Mouse (Mus musculus): ENCODE measurements around the gene Loxl1. TPM values are rescaled to one million over a fixed set of nuclear protein-coding genes. Genes with fewer than 3 reads are reported as not detected.
A peak's percentile ranks its signal among the peaks of the same experiment; 100 is the strongest.

Gene Loxl1
- polyA plus RNA-seq, 2 experiments, result 0.80 to 1.2 TPM

DNA sequence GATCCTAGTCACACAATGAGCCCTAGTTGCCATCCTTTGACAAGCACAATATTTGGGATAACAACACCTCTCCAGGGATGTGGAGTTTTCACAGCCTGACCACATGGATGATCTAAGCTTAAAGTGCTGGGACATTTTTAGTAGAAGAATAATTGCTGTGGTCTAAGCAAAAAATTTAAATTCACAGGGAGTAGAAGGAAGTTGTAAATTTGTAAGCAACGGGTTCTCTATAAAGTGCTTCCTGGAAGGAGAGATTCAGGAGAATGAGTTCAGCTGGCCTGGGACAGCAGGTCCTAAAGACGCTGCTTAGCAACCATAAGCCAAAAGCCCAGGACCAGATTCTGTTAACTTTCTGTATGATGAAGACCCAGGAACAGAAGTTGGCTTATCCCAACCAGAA, 23.1 kb downstream of the Loxl1 start:
- ATAC-seq (ENCODE audit: insufficient read depth) (no peak), DNase-seq (ENCODE audit: low read depth in 3 of 3, low spot score in 3 of 3) (no peak)
- Histone ChIP-seq H3K27me3 (ENCODE audit: control insufficient read depth, insufficient read depth, low read length) (no peaks in the 10 kb centered on the region), H3K36me3 (replicated peaks; ENCODE audit: control insufficient read depth, insufficient read depth, low read depth) (no peaks in the 10 kb centered on the region), H3K4me2 (ENCODE audit: low read depth) (no peak overlapping the region), H3K9me3 (ENCODE audit: control insufficient read depth, low read length) (no peaks in the 10 kb centered on the region), H3K4me1 (replicated peaks; ENCODE audit: control insufficient read depth in 2 of 2, insufficient read depth in 2 of 2, low read length in 1 of 2) (no peaks in the 10 kb centered on the region), H3K27ac (no peak overlapping the region), H3K4me3 (ENCODE audit: insufficient read depth in 1 of 2, low read depth in 2 of 2, low read length in 2 of 2) (no peak overlapping the region), H3K9ac (replicated peaks) (no peak overlapping the region)
- no peak for TF ChIP-seq CTCF (IDR thresholded peaks at IDR 0.05; ENCODE audit: low read depth)
- TF ChIP-seq EP300 (IDR thresholded peaks at IDR 0.05; ENCODE audit: low read depth), result no peak
- 47% methylated on average over 2 of the region's 2 CpGs for WGBS (ENCODE audit: insufficient replicate concordance)

DNA sequence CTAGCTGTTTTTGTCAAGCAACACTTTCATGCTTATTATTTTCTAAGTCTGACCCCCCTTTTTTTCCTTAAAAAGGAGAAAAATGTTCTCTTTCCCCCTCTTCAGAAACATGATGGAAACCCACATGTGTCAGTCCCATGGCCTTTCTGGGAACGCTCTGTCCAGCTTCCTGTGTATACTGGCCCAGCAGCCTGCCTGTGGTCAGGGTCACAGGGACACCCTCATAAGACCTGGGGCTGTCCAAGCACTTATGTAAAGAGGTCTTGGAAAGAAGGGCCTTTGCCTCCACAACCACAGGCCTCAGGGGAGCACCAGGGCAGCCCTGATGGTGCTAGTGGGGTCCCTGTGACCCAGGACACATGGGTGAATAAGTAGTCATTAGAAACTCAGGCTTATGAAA, 23.9 kb downstream of the Loxl1 start:
- 52% methylated on average over 1 of the region's 1 CpGs for WGBS (ENCODE audit: insufficient replicate concordance)
- no peak for TF ChIP-seq EP300 (IDR thresholded peaks at IDR 0.05; ENCODE audit: low read depth)
- TF ChIP-seq CTCF (IDR thresholded peaks at IDR 0.05; ENCODE audit: low read depth), result no peak
- Histone ChIP-seq H3K9ac (replicated peaks) (no peak overlapping the region), H3K4me2 (ENCODE audit: low read depth) (no peak overlapping the region), H3K4me3 (ENCODE audit: insufficient read depth in 1 of 2, low read depth in 2 of 2, low read length in 2 of 2) (no peak overlapping the region), H3K27me3 (ENCODE audit: control insufficient read depth, insufficient read depth, low read length) (no peaks in the 10 kb centered on the region), H3K36me3 (replicated peaks; ENCODE audit: control insufficient read depth, insufficient read depth, low read depth) (no peaks in the 10 kb centered on the region), H3K27ac (no peak overlapping the region), H3K9me3 (ENCODE audit: control insufficient read depth, low read length) (no peaks in the 10 kb centered on the region), H3K4me1 (replicated peaks; ENCODE audit: control insufficient read depth in 2 of 2, insufficient read depth in 2 of 2, low read length in 1 of 2) (no peaks in the 10 kb centered on the region)
- ATAC-seq (ENCODE audit: insufficient read depth), result no peak
- DNase-seq (ENCODE audit: low read depth in 3 of 3, low spot score in 3 of 3), result no peak

DNA sequence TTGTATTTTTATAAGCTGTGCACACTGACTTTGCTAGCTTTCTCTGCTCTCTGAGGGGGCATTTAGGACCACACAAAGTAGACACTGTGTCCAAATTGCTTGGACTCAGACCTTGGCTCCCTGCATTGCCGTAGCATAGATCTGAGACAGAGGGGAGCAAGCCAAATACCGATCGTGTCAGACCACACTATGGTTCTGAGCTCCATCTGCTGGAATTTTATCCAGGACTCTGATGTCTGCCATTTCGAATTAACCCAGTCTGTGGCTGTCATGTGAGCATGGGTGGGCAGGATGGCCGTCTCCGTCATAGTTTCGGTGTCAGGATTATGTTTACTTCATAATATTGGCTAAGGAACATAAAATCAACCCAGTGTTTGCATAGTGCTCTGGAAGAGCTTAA, 29.6 kb downstream of the Loxl1 start:
- WGBS (ENCODE audit: insufficient replicate concordance), result 61% methylated on average over 7 of the region's 7 CpGs
- DNase-seq (ENCODE audit: low read depth in 3 of 3, low spot score in 3 of 3), result no peak
- TF ChIP-seq CTCF (IDR thresholded peaks at IDR 0.05; ENCODE audit: low read depth) (no peak), EP300 (IDR thresholded peaks at IDR 0.05; ENCODE audit: low read depth) (no peak)
- Histone ChIP-seq H3K4me1 (replicated peaks; ENCODE audit: control insufficient read depth in 2 of 2, insufficient read depth in 2 of 2, low read length in 1 of 2) (peaks cover 0 to 9% of the 10 kb centered on the region in 2 experiments; a peak in 2 of 4 replicates), H3K27me3 (ENCODE audit: control insufficient read depth, insufficient read depth, low read length) (no peaks in the 10 kb centered on the region), H3K36me3 (replicated peaks; ENCODE audit: control insufficient read depth, insufficient read depth, low read depth) (no peaks in the 10 kb centered on the region), H3K27ac (no peak overlapping the region), H3K4me2 (ENCODE audit: low read depth) (no peak overlapping the region), H3K4me3 (ENCODE audit: insufficient read depth in 1 of 2, low read depth in 2 of 2, low read length in 2 of 2) (no peak overlapping the region), H3K9me3 (ENCODE audit: control insufficient read depth, low read length) (no peaks in the 10 kb centered on the region), H3K9ac (replicated peaks) (no peak overlapping the region)
- no peak for ATAC-seq (ENCODE audit: insufficient read depth)

DNA sequence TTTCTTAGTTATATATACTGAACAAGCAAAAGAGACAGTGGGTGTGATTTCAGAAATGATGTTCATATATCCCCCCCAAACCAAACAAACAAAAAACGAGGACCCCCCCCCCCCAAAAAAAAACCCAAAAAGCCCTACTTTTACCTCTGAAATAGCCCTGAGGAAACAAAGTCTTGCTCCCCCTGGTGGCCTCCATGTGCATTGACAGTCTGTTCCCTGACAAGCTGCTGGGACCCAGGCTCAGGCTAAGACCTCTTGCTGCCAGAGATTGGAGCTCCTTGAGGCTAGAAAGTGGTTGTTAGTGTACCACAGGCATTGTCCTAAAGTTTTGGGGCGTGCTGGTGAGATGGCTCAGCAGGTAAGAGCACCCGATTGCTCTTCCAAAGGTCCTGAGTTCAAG, 31.4 kb downstream of the Loxl1 start:
- ATAC-seq (ENCODE audit: insufficient read depth) (no peak), DNase-seq (ENCODE audit: low read depth in 3 of 3, low spot score in 3 of 3) (peak in 1 of 3 experiments; percentile 29)
- Histone ChIP-seq H3K36me3 (replicated peaks; ENCODE audit: control insufficient read depth, insufficient read depth, low read depth) (no peaks in the 10 kb centered on the region), H3K4me3 (ENCODE audit: insufficient read depth in 1 of 2, low read depth in 2 of 2, low read length in 2 of 2) (no peak overlapping the region), H3K9me3 (ENCODE audit: control insufficient read depth, low read length) (no peaks in the 10 kb centered on the region), H3K4me2 (ENCODE audit: low read depth) (no peak overlapping the region), H3K27ac (no peak overlapping the region), H3K27me3 (ENCODE audit: control insufficient read depth, insufficient read depth, low read length) (no peaks in the 10 kb centered on the region), H3K9ac (replicated peaks) (no peak overlapping the region), H3K4me1 (replicated peaks; ENCODE audit: control insufficient read depth in 2 of 2, insufficient read depth in 2 of 2, low read length in 1 of 2) (peaks cover 0 to 9% of the 10 kb centered on the region in 2 experiments; a peak in 2 of 4 replicates)
- 32% methylated on average over 3 of the region's 3 CpGs for WGBS (ENCODE audit: insufficient replicate concordance)
- TF ChIP-seq EP300 (IDR thresholded peaks at IDR 0.05; ENCODE audit: low read depth), result no peak
- TF ChIP-seq CTCF (IDR thresholded peaks at IDR 0.05; ENCODE audit: low read depth), result peak; percentile 86

DNA sequence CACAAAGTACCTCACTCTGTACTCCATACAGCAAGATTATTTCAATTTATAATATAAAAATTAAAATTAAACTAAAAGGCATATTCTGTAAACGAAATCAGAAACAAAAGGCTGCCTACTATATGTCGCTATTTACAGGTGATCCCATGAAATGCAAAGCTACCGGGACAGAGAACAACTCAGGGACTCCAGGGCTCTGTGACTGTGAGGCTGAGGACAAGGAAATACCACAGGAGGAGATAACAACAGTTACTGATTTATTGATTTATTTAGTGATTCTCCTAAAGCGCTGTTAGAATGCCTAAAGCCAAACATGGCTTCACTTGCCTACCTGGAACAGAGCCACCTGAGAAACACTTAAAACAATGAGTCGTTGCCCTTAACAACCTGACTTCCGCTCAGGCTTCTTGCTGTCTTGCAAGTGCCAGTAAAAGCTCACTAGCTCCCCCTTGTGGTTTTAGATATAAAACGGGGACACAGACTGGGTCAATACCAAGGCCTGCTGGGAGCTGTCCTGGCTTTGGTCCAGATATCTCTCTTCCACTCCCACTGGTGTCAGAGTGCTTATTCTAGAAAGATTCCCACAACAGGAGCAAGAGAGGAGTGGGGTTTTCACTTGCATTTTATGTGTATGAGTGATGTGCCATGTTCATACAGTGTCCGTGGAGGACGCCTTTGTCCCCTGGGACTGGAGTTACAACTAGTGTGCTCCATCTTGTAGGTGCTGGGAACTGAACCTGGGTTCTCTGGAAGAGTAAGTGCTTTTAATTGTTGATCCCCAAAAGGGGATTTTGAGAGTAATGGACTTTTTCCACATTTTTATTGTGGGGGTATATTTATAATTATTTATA, 32.5 kb downstream of the Loxl1 start:
- H3K9me3 ChIP-seq (ENCODE audit: control insufficient read depth, low read length), result no peaks in the 10 kb centered on the region
- peaks cover 0 to 15% of the 10 kb centered on the region in 2 experiments; a peak in 2 of 4 replicates for H3K4me1 ChIP-seq (replicated peaks; ENCODE audit: control insufficient read depth in 2 of 2, insufficient read depth in 2 of 2, low read length in 1 of 2)
- no peak overlapping the region for H3K4me2 ChIP-seq (ENCODE audit: low read depth)
- no peaks in the 10 kb centered on the region for H3K36me3 ChIP-seq (replicated peaks; ENCODE audit: control insufficient read depth, insufficient read depth, low read depth)
- H3K27me3 ChIP-seq (ENCODE audit: control insufficient read depth, insufficient read depth, low read length), result no peaks in the 10 kb centered on the region
- WGBS (ENCODE audit: insufficient replicate concordance), result 28% methylated on average over 9 of the region's 9 CpGs
- TF ChIP-seq CTCF (IDR thresholded peaks at IDR 0.05; ENCODE audit: low read depth) (peak; percentile 90), EP300 (IDR thresholded peaks at IDR 0.05; ENCODE audit: low read depth) (no peak)
- ATAC-seq (ENCODE audit: insufficient read depth) (0 out of 2 replicates have a peak, but pooled peaks have one; percentile 51), DNase-seq (ENCODE audit: low read depth in 3 of 3, low spot score in 3 of 3) (peak; percentile 79 to 82 (median 80))
- no peak overlapping the region for H3K27ac ChIP-seq
- H3K4me3 ChIP-seq (ENCODE audit: insufficient read depth in 1 of 2, low read depth in 2 of 2, low read length in 2 of 2), result no peak overlapping the region
- H3K9ac ChIP-seq (replicated peaks), result no peak overlapping the region

Data from liver, embryonic 14.5 days (tissue).